Mouse (Mus musculus) forebrain, embryonic 12.5 days (tissue): ENCODE measurements around the gene Saa1. TPM values are rescaled to one million over a fixed set of nuclear protein-coding genes. Genes with fewer than 3 reads are reported as not detected.

Experiments
- ATAC-seq: fragments of 200-750 bp; cut with Nextera tagmentation; 2 replicates; pipeline ENCODE4 v1.8.0; 2017; ENCODE audit warnings: moderate TSS enrichment; ENCODE audit not compliant: low FRiP score
- H3K27ac ChIP-seq: fragments of 300-500 bp; sonication (generic); 2 replicates; pipeline ENCODE4 v1.5.1; 2016; ENCODE audit warnings: mild to moderate bottlenecking
- H3K27me3 ChIP-seq: fragments of 300-500 bp; sonication (generic); 2 replicates; pipeline ENCODE4 v1.6.1; 2016; ENCODE audit warnings: mild to moderate bottlenecking
- H3K36me3 ChIP-seq: fragments of 300-500 bp; sonication (generic); replicated peaks from 2 replicates; pipeline ENCODE4 v1.6.1; 2016; ENCODE audit warnings: mild to moderate bottlenecking
- H3K4me1 ChIP-seq: fragments of 300-500 bp; sonication (generic); 2 replicates; pipeline ENCODE4 v1.6.1; 2016
- H3K4me2 ChIP-seq: fragments of 300-500 bp; sonication (generic); 2 replicates; pipeline ENCODE4 v1.6.1; 2016; ENCODE audit warnings: mild to moderate bottlenecking, moderate library complexity
- H3K4me3 ChIP-seq: fragments of 300-500 bp; sonication (generic); replicated peaks from 2 replicates; pipeline ENCODE4 v1.5.1; 2016; ENCODE audit warnings: mild to moderate bottlenecking
- H3K9ac ChIP-seq: fragments of 300-500 bp; sonication (generic); 2 replicates; pipeline ENCODE4 v1.6.1; 2016; ENCODE audit warnings: mild to moderate bottlenecking
- H3K9me3 ChIP-seq: fragments of 300-500 bp; sonication (generic); 2 replicates; pipeline ENCODE4 v1.6.1; 2016
- WGBS: fragments of 180-500 bp; shearing (Covaris S2); methylation state at CpG from one replicate; pipeline ENCODE4 v1.1.7; 2016; 5-methylcytosine and 5-hydroxymethylcytosine counted together
- polyA plus RNA-seq: library from polyadenylated mRNA; unstranded; fragments of >200 nt; fragmentation: Nextera tagmentation; extraction: Ambion mirVana; gene quantifications from 2 replicates; pipeline ENCODE4 v1.2.1, GENCODE M21; 2016

Gene Saa1
- polyA plus RNA-seq, 1 experiment from 2014 or later, result not detected

- no peak for ATAC-seq
- H3K4me2 ChIP-seq, result no peak overlapping the region
- no peaks in the 10 kb centered on the region for H3K27me3 ChIP-seq
- no peaks in the 10 kb centered on the region for H3K9me3 ChIP-seq
- no peaks in the 10 kb centered on the region for H3K36me3 ChIP-seq
- no peak overlapping the region for H3K9ac ChIP-seq
- 86% methylated on average over 12 of the region's 12 CpGs for WGBS
- no peak overlapping the region for H3K4me3 ChIP-seq
- no peak overlapping the region for H3K27ac ChIP-seq
- no peaks in the 10 kb centered on the region for H3K4me1 ChIP-seq
Observed at GRCm38 (mm10) chr7:46738561-46739460, 4.0 kb downstream of the Saa1 start.

GRCm38 (mm10) chr7:46734983-46735382 is 7.8 kb downstream of the Saa1 start:
- H3K27ac ChIP-seq, result no peak overlapping the region
- no peak for ATAC-seq
- no peaks in the 10 kb centered on the region for H3K4me1 ChIP-seq
- H3K4me3 ChIP-seq, result no peak overlapping the region
- H3K36me3 ChIP-seq, result no peaks in the 10 kb centered on the region
- no peak overlapping the region for H3K9ac ChIP-seq
- H3K27me3 ChIP-seq, result no peaks in the 10 kb centered on the region
- no peaks in the 10 kb centered on the region for H3K9me3 ChIP-seq
- WGBS, result 85% methylated on average over 2 of the region's 2 CpGs
- H3K4me2 ChIP-seq, result no peak overlapping the region

GRCm38 (mm10) chr7:46732458-46732857 is 10.3 kb downstream of the Saa1 start, which contains the start of gene Saa4:
Gene Saa4, minus strand, starts transcription at chr7:46732603.
- Histone ChIP-seq H3K9me3 (no peaks in the 10 kb centered on the region), H3K36me3 (no peaks in the 10 kb centered on the region), H3K4me2 (no peak within 1 kb of the TSS), H3K27ac (no peak within 1 kb of the TSS), H3K9ac (no peak within 1 kb of the TSS), H3K4me3 (no peak within 1 kb of the TSS), H3K27me3 (no peaks in the 10 kb centered on the region), H3K4me1 (no peaks in the 10 kb centered on the region)
- no peak for ATAC-seq
- 86% methylated on average over 4 of the region's 4 CpGs for WGBS

- no peak overlapping the region for H3K4me3 ChIP-seq
- no peak overlapping the region for H3K4me2 ChIP-seq
- H3K9me3 ChIP-seq, result no peaks in the 10 kb centered on the region
- 93% methylated on average over 1 of the region's 1 CpGs for WGBS
- no peaks in the 10 kb centered on the region for H3K36me3 ChIP-seq
- no peaks in the 10 kb centered on the region for H3K4me1 ChIP-seq
- peaks cover 9% of the 10 kb centered on the region; the same call in 1 of the 2 replicates for H3K27me3 ChIP-seq
- no peak for ATAC-seq
- no peak overlapping the region for H3K9ac ChIP-seq
- H3K27ac ChIP-seq, result no peak overlapping the region
Observed at GRCm38 (mm10) chr7:46727584-46727983, 15.2 kb downstream of the Saa1 start.

- Histone ChIP-seq H3K4me2 (no peak overlapping the region), H3K9ac (no peak overlapping the region), H3K4me3 (no peak overlapping the region), H3K27ac (no peak overlapping the region), H3K36me3 (no peaks in the 10 kb centered on the region), H3K9me3 (no peaks in the 10 kb centered on the region), H3K4me1 (no peaks in the 10 kb centered on the region), H3K27me3 (peaks cover 9% of the 10 kb centered on the region; the same call in 1 of the 2 replicates)
- WGBS, result 73% methylated on average over 5 of the region's 5 CpGs
- ATAC-seq, result no peak
Observed at GRCm38 (mm10) chr7:46724396-46724795, 18.4 kb downstream of the Saa1 start.

GRCm38 (mm10) chr7:46723849-46724248 is 18.9 kb downstream of the Saa1 start:
- Histone ChIP-seq H3K4me3 (no peak overlapping the region), H3K27me3 (peaks cover 9% of the 10 kb centered on the region; the same call in 1 of the 2 replicates), H3K27ac (no peak overlapping the region), H3K4me2 (no peak overlapping the region), H3K9ac (no peak overlapping the region), H3K9me3 (no peaks in the 10 kb centered on the region), H3K36me3 (no peaks in the 10 kb centered on the region), H3K4me1 (no peaks in the 10 kb centered on the region)
- WGBS, result 92% methylated on average over 3 of the region's 3 CpGs
- no peak for ATAC-seq

- ATAC-seq, result no peak
- Histone ChIP-seq H3K27ac (no peak overlapping the region), H3K4me3 (no peak overlapping the region), H3K4me2 (no peak overlapping the region), H3K9me3 (no peaks in the 10 kb centered on the region), H3K9ac (no peak overlapping the region), H3K36me3 (no peaks in the 10 kb centered on the region), H3K27me3 (peaks cover 9% of the 10 kb centered on the region; the same call in 1 of the 2 replicates), H3K4me1 (no peaks in the 10 kb centered on the region)
- WGBS, result 96% methylated on average over 6 of the region's 6 CpGs
Observed at GRCm38 (mm10) chr7:46723354-46723753, 19.4 kb downstream of the Saa1 start.

- Histone ChIP-seq H3K9me3 (no peaks in the 10 kb centered on the region), H3K4me1 (no peaks in the 10 kb centered on the region), H3K27ac (no peak overlapping the region), H3K36me3 (no peaks in the 10 kb centered on the region), H3K9ac (no peak overlapping the region), H3K4me2 (no peak overlapping the region), H3K4me3 (no peak overlapping the region), H3K27me3 (peaks cover 9% of the 10 kb centered on the region; the same call in 1 of the 2 replicates)
- no peak for ATAC-seq
- 76% methylated on average over 9 of the region's 9 CpGs for WGBS
Observed at GRCm38 (mm10) chr7:46720460-46720859, 22.3 kb downstream of the Saa1 start.

- ATAC-seq, result no peak
- WGBS, result 87% methylated on average over 7 of the region's 7 CpGs
Observed at GRCm38 (mm10) chr7:46719526-46719925, 23.3 kb downstream of the Saa1 start.

GRCm38 (mm10) chr7:46718591-46719270 is 24.0 kb downstream of the Saa1 start:
- 90% methylated on average over 7 of the region's 7 CpGs for WGBS
- H3K4me2 ChIP-seq, result no peak overlapping the region
- H3K27me3 ChIP-seq, result no peaks in the 10 kb centered on the region; the same call in 1 of the 2 replicates
- no peak overlapping the region for H3K27ac ChIP-seq
- H3K4me3 ChIP-seq, result no peak overlapping the region
- H3K4me1 ChIP-seq, result no peaks in the 10 kb centered on the region
- H3K36me3 ChIP-seq, result no peaks in the 10 kb centered on the region
- no peak overlapping the region for H3K9ac ChIP-seq
- H3K9me3 ChIP-seq, result no peaks in the 10 kb centered on the region
- ATAC-seq, result no peak

More at GRCm38 (mm10) chr7:46719526-46719925, 23.3 kb downstream of the Saa1 start:
- Histone ChIP-seq H3K27me3 (peaks cover 4% of the 10 kb centered on the region; the same call in 1 of the 2 replicates), H3K9ac (no peak overlapping the region), H3K4me2 (no peak overlapping the region), H3K4me1 (no peaks in the 10 kb centered on the region), H3K27ac (no peak overlapping the region), H3K36me3 (no peaks in the 10 kb centered on the region), H3K9me3 (no peaks in the 10 kb centered on the region), H3K4me3 (no peak overlapping the region)

GRCm38 (mm10) chr7:46716897-46717296 is 25.9 kb downstream of the Saa1 start:
- no peaks in the 10 kb centered on the region for H3K4me1 ChIP-seq
- H3K4me2 ChIP-seq, result no peak overlapping the region
- H3K9ac ChIP-seq, result no peak overlapping the region
- no peaks in the 10 kb centered on the region; the same call in 1 of the 2 replicates for H3K27me3 ChIP-seq
- WGBS, result 72% methylated on average over 5 of the region's 5 CpGs
- no peak overlapping the region for H3K4me3 ChIP-seq
- no peak for ATAC-seq
- H3K27ac ChIP-seq, result no peak overlapping the region
- H3K36me3 ChIP-seq, result no peaks in the 10 kb centered on the region
- H3K9me3 ChIP-seq, result no peaks in the 10 kb centered on the region

- Histone ChIP-seq H3K4me1 (no peaks in the 10 kb centered on the region), H3K36me3 (no peaks in the 10 kb centered on the region), H3K9ac (no peak within 1 kb of the TSS), H3K27ac (no peak within 1 kb of the TSS), H3K9me3 (no peaks in the 10 kb centered on the region), H3K27me3 (no peaks in the 10 kb centered on the region; the same call in 1 of the 2 replicates), H3K4me2 (no peak within 1 kb of the TSS), H3K4me3 (no peak within 1 kb of the TSS)
- ATAC-seq, result no peak
- WGBS, result 86% methylated on average over 5 of the region's 5 CpGs
Observed at GRCm38 (mm10) chr7:46715600-46715999, 27.2 kb downstream of the Saa1 start, which contains the start of gene Saa3. Gene Saa3, minus strand, starts transcription at chr7:46715700.
